Mouse (Mus musculus) c-Kit-positive CD71-positive TER-119-negative erythroid progenitor cells, embryonic 14.5 days (primary cell): ENCODE data around the gene Lrrn3.

Source experiments
- DNase-seq: peaks from one replicate; pipeline ENCODE4 v3.0.0-alpha.2; 2013; ENCODE audit warnings: low read depth

Gene Lrrn3

GRCm38 (mm10) chr12:41486331-41486730 is at the start of gene Lrrn3:
TSS of gene Lrrn3 (minus strand) at chr12:41486431.
- DNase-seq: no peak

GRCm38 (mm10) chr12:41528410-41528809 is 42.2 kb upstream of the Lrrn3 start:
- no peak for DNase-seq

- DNase-seq: no peak
These were observed 40.5 kb upstream of the Lrrn3 start for GRCm38 (mm10) chr12:41526688-41527087.

GRCm38 (mm10) chr12:41521671-41522070 is 35.4 kb upstream of the Lrrn3 start:
- no peak for DNase-seq

DNA sequence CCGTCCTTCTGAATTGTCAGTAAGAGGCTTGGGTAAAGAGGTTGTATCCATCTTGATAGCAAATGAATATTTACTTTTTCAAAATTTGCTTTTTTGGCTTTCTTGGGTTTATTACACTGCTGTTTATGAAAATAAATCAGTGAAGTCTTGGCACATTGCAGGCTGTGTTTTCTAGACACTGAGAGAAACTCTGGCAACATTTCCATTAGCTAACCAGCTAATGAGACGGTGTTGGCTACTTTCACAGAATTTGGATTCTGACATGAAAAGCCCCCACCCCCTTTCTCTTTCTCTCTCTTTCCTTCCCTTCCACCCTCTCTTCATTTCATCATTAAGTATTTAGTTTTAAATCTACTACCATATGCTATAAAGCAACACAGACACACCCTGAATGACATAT is 34.1 kb upstream of the Lrrn3 start:
- no peak for DNase-seq

- DNase-seq: no peak
These were observed 32.7 kb upstream of the Lrrn3 start for GRCm38 (mm10) chr12:41518897-41519296.

GRCm38 (mm10) chr12:41510588-41510987 is 24.4 kb upstream of the Lrrn3 start:
- no peak for DNase-seq

GRCm38 (mm10) chr12:41508610-41509009 is 22.4 kb upstream of the Lrrn3 start:
- no peak for DNase-seq

GRCm38 (mm10) chr12:41500049-41500820 is 14.0 kb upstream of the Lrrn3 start:
- DNase-seq: no peak

DNA sequence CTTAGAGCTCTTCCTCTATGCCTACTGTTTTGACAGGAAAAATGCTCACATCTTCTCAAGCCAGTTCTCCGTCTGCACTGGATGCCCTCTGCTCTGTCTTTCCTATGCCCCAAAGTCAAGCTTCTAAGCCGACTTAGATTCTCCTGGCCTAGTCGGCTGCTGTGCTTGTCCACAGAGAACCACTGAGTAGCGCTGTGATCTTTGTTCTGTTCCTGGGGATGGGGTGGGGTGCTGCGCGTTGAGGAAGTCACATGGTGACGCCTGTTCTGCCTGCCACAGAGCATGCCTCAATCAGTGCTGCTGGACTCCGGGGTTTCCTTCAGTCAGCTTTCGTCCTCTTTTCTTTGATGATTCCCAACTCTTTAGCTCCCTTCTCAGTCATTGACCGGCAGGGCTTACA is 8.4 kb upstream of the Lrrn3 start:
- DNase-seq: no peak

- peak; percentile 63 for DNase-seq
These were observed 774 bp upstream of the Lrrn3 start for GRCm38 (mm10) chr12:41487005-41487404.

DNA sequence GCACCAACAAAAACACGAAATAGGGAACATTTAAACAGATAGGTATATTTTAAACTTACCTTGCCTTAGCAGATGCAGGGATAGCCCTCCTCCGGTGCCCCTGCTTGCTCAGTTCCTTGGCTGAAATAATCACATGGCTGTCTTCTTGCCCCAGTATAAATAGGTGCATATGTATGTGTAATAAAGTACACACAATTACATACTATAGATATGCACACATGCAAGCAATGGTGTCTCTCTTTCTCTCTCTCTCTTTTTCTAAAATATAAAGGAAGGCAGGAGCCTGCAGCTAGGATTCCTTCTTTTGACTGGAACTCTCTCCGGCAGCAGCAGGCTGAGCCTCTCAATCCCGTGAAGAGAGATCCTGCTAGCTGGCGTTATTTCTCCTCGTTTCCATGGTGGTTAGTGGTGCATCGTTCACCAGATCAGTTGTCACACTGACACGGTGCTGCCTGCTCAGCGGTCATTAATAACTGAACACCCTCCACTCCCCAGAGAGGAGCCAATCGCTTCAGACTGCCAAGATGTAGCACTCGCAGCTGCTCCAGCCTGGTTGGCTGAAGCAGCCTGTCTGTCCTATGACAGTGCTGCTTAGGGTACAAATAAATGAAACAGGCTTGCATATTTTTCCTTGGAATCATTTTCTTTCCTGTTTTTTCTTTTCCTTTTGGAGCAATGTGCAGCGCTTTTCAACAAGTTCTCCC is 567 bp downstream of the Lrrn3 start:
- DNase-seq: no peak

GRCm38 (mm10) chr12:41484689-41485511 is 1.3 kb downstream of the Lrrn3 start:
- DNase-seq: no peak

- DNase-seq: no peak
These were observed 2.4 kb downstream of the Lrrn3 start for GRCm38 (mm10) chr12:41483593-41484451.

DNA sequence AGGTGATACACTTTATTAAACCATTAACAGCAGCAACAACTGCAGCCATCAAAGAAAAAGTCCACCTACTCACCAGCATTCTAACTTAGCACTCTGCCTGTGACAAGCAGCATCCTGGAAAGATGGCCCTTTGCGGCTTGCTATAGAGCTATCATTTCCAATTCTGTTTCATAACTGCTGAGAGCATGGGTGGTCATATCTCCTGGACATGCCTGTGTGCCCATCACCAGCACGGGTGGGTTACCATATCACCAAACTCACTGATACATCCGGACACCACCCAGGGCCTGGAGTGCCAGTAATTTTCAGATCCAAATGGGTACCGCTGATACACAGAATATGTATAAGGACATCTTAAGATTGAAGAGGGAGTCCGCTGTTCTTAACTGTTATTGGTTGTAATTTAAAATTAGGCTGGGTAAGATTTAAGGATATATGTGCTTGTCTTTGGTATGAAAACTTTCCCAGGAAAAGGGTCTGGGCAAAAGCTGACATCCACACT is 3.1 kb downstream of the Lrrn3 start:
- DNase-seq: no peak

DNA sequence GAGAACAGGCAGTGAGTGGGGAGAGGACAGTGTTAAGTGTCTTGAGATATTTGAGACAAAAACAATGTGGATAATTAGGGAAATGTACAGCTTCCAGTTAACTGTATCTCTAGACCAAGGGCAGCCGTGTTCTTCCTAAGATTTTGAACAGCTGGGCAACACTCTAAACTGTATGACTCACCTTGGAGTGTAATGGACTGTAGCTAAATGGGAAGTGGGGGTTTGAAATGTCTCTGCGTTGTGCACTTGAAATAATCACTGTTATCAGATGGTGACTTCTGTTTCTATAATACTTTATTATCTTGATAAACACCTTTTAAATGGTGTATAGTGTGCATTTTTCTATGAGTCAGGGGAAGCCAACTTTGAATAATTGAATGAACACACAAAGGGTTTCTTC is 4.7 kb downstream of the Lrrn3 start:
- no peak for DNase-seq

- no peak for DNase-seq
These were observed 17.0 kb downstream of the Lrrn3 start for GRCm38 (mm10) chr12:41469096-41469801.

DNA sequence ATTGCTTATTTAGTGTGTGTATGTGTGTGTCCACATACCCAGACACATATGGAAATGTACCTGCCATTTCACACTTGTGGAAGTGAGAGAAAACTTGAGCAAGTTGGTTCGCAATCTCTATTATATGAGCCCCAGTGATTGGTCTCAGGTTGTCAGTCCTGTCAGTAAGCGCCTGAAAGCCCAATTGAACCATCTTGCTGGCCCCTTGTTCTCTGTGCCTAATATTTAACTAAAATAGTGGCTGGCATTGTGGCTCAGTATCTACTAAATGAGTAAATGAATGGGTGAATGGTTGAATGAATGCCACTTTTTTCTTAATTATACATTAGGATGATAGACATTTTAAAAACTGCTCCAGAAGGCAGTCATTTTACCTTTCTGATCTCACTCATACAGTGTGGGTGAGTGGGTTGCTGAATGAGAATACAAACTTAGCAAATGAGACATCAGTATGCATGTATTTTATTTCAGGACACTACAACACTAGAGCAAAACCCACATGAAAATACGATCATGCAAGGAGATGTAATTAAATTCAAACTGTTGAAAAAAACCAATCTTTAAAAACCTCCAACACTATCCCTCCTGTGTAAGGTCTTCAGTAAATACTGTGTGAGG is 17.7 kb downstream of the Lrrn3 start:
- no peak for DNase-seq

GRCm38 (mm10) chr12:41438446-41438845 is 47.8 kb downstream of the Lrrn3 start:
- no peak for DNase-seq

DNA sequence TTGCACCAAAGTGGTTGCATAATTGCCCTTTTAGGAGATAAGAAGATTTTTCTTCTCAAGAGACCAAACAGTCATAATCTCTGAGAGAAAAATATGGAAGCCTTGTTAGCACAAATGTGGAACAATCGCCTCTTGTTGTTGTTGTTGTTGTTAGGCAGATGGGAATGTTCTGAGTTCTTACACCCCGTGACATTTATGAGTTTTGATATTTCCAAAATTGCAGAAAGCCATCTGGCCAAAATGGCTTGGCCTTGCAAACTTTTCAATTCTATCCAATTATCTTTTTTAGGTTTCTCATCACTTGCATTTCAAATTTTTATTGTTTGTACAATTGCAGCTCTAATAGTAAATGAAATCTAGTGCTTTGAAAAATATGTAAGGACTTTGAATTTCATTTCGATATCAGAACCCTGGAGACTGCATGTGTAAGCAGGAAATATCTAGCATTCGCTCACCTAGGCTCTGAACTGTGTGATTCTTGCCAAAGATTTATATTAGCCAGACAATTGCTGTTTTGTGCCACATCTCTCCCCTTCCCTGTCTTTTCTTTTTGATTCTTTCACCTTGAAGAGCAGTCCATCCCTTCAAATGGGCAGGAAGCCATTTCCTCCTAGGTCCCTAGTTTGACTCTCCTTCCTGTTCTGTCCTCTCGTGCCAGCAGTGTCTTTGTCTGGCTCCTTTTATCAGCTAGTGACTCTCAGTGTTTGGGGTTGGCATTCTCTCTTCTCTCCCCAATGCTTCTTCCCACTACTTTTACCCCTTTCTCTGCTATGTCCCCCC is 49.8 kb downstream of the Lrrn3 start:
- DNase-seq: no peak
